Mouse (Mus musculus) thymus, postnatal 36 days (tissue): Measurements from ENCODE around the gene Sobp.
A peak's percentile ranks its signal among the peaks of the same experiment; 100 is the strongest.

Source experiments
- DNase-seq, 2 experiments: peaks; one replicate each; pipeline ENCODE4 v3.0.0; 2022; ENCODE audit warnings: mixed read lengths in 2 of 2

The Sobp gene

DNA sequence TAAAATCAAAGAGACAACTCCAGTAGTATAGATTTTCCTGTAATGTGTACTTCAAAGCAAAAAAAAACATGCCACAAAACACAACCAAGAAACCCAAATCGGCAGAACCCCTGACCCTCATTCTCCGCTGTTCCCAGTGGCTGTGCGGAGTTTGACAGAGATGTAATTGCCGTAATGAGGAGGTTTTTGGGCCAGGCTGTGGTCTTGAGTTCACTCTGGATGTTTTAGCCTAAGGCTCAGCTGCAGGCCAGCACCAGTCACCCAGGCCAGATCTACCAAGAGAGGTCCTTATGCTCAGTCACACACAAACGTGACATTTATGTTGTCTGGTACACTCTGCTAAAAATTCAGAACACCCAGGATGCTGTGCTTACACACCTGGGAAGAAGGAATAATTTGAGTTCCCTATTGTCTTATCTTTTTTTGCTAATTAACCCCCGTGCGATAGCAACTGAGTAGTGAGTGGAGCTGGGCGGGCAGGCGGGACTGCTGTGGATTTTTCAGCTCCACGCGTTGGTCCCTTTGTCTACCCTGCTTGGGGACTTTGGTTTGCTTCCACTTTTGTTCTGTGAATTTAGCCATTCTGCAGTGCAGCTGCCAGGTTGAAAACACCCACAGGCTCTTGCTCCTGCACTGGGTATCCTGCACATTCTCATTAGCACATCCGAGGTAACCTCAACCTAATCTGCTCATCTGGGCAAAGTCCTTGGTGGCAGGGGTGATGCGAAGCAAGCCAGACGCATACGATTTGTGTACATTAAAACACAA, 140.7 kb downstream of the Sobp start:
- DNase-seq: no peak

DNA sequence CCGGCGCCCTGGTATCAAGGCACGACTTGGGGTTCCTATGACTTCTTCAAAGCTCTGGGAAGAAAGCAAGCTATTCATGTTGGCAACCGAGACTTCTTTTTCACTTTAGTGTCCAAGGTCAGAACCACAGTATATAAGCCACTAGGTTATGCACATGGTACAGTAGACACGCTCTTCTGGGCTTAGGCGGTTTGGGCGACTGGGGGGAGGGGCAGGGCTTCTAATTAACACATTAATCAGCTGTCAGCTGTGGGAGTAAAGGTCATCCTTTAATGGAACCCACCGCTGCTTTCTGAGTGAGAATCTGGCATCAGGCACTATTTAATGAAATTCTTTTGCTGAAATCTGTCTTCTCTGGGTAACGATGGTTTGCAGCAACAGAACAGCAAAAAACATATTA, 147.3 kb downstream of the Sobp start:
- DNase-seq: no peak

DNA sequence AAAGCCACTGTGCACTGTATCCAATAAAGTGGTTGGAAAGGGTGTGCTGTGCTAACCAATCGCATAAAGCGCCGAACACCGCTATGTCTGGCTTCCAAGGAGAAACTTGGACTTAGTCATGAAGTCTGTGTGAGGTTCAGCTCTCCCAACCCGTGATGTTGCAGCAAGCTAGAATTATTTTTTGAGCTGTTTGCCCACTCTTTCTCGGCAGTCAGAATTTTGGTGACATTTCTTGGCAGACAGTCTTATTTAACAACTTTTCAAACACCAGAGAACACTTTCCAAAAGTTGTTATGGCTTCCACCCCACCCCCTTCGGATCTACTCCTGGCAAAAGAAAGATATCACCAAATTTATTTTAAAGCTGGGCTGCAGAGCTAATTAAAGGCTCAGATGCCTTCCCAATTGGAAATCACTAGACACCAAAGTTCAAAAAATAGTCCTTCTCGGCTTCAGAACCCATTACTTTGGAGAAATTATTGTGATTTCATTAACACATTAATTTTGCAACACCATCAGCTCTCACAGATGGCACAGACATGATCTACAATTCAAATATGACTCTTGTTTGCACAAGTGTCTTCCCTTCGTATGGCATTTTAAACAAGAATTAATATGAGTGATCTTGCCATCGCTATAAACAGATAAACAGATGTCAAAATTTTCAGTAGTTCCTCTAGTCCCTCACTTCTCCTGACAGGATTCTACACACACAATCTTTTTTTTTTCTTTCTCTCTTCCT, 150.7 kb downstream of the Sobp start:
- no peak for DNase-seq

DNA sequence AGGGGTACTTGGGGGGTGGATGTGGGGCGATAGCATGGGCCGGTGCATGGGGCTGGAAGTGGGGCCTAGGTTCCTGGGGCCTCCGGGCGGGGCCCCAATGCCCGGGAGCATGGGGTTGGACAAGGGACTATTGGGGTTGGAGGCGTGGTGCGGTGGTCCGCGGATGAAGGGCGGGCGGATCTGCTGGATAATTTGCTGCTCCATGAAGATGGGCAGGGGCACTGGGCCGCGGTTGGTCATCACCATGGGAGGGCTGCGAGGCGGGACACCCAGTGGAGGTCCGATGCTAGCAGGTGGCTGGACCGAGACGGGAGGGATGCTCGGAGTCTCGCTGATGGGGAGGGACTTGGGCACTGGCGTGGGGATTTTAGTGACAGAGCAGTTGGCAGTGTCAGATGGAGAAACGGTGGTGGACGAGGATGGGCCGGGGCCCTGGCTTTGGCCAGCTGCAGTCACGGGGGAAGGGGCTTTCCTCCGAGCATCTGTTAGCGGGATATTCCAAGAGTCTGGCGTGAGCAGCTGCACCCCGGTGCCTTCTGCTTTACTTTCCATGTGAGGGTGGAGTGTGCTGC, 152.1 kb downstream of the Sobp start:
- DNase-seq: no peak

DNA sequence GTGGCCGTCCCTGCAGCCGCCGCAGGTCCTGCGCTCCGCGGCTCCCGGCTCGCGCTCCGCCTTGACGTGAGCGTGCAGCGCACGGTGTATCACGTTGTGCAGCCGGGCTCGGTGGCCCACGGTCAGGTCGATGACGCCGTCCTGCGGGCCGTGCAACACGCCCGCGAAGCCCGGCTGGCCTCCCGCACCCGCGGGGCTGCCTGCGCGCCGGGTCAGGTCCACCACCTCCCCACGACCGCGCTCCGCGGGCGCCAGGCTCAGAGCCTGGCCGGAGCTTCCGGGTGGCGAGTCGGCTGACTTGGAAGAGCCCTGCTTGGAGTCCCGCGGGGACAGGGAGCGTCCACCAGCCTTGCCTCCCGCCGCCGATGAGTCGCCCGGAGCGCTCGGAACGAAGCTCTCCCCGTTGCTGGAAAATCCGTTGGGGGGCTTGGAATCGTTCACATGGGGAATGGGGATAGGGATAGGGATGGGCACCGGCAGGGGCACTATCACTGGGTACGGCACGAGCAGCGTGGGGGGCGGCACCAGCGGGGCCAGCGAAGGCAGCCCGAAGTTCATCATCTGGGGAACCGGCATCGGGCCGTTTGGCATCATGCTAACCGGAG, 152.7 kb downstream of the Sobp start:
- no peak for DNase-seq

DNA sequence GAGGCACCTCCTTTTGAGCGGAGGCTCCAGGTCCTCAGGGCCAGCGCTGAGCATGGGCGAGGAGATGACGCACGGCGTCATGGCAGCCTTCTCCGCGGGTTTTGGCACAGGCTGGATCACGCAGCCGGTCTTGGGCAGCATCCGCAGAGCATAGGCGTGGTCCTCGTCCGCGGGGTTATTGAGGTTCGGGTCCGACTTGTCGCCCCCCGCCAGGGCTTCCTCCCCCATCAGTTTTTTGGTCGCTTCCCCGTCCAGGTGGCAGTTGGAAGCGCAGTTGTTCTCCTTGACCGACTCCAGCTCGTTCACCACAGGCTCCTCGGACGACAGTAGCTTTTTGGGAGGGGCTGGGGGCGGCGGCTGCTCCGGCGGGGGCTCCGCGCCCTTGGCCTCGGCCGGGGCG, 153.3 kb downstream of the Sobp start:
- DNase-seq: peak in 1 of 2 experiments; percentile 4

DNA sequence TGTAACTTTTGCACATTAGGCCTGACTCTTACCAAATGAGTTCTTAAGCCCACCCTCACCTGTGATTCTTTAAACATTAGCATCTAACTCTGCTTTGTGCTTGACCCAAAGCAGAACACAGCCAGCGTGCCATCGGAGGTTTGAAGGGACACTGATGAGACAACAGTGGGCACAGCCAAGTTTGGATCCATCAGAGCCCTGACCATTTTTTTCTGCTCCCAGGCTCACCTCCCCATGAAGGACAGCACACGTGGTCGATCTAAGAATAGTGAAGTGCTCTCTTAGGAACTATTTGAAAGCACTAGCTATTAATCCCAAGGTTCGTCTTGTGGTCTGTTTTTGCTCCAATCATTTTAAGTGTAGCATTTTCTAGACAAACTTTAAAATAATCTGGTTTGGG, 159.5 kb downstream of the Sobp start:
- DNase-seq: no peak

DNA sequence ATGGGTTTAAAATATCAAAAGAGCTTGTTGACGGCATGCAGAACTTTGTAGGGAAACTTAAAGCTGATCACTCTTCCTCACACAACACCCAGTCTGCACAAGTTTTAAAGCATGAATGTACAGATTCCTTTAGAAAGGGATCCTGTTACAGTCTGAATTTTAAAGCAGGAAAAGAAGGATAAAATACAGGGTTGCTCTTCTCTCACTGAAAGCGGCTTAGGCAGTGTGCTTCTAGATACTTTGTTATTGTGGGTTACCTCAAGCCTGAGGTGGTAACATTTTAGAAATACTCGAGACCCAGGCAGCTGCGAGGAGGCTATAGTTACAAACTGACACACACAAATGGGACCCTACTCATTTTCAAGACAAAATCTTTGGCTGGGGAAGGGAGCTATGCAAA, 160.0 kb downstream of the Sobp start:
- no peak for DNase-seq

DNA sequence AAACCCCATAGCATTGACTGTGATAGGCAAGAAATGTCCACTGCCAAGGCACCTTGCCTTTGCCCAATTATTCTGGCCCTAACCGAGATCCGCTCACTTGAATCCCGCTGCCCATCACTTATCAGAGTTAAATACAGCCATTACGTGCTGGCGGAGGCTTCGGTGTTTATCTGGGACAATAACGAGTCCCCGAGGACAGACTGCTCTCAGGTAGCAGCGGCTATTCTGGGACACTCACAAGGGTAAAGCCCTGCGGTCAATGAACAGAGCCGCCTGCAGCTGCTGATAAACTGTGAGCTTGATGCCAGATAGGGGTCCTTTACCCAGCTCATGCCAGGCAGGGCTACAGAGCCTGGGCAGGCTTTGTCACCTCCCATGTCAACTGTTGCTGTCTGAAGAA, 166.2 kb downstream of the Sobp start:
- no peak for DNase-seq

DNA sequence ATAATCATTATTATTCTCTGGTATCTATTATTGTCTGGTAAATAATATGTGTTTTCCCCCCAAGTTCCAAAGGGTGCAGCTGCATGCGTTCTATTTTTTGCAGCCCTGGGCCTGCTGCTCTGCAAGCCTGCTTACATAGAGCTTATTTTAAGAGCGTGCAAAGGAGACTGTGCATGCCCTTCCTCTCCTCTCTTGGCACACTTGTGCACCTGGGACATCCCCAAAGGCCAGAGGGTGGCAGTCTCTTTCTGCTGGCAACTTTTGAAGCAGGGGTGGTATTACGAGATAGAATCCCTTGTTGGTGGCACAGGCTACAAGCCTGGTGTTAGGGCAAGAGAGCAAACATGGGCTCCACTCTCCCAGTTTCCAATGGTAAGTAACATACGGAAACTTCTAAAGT, 167.8 kb downstream of the Sobp start:
- no peak for DNase-seq

DNA sequence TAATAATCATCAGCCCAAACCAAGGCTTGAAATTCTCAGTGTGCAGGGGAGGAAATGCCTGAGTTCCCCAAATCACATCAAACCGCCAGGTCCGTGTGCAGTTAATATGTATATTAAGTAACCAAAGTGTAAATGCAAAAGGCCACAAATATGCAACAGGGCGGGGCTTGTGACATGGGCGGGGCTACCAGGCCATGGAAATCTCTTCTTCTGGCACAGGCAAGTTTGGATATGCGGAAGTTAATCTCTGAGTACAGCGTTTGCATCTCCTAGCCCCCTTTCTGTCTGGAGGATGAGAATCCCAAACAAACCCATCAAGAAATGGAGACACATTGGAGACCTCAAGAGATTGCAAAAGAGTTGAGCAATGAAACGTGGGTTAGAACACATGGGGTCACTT, 168.7 kb downstream of the Sobp start:
- DNase-seq: no peak

DNA sequence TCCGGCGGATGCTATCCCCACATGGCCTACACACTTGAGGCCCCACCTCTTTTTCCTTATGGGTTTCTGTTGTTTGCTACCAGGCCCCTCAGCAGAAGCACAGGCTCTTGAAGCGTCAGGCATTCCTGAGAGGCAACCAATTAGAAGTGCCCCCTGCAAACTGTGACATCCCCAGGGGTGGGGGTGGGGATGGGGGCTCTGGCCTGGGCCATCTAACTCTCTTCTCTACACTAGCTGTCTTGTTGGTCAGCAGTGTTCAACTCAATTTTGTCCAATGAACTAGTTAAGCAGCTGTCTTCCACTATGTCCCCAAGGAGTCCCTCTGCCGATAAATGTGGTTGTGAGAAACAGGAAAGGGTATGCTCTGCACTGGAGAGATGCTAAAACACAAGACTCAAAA, 169.3 kb downstream of the Sobp start:
- no peak for DNase-seq

DNA sequence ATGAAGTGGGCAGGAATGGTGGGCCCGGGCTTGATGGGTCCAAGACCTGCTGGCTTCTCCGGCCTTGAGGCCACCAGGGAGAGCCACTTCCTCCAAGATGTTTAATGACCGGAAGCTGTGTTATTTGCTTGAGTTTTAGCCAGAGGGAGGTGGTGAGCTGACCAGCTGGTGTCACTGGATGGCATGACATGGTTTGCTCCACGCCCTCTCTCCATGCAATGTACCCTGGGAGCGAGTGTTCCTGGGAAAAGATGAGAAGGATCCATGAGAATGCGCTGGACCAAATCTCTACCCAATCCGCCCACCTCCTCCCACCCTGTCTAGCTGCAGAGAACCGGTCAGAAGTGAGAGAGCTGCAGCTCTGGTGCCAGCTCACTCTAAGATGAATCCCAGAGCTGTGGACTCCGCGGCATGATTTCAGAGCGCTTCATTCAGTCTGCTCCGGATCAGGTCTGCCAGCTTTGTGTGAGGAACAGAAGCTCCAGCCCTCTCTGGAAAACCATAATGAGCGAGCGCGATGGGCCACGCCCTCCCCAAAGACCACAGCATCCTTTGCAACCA, 170.1 kb downstream of the Sobp start:
- no peak for DNase-seq

DNA sequence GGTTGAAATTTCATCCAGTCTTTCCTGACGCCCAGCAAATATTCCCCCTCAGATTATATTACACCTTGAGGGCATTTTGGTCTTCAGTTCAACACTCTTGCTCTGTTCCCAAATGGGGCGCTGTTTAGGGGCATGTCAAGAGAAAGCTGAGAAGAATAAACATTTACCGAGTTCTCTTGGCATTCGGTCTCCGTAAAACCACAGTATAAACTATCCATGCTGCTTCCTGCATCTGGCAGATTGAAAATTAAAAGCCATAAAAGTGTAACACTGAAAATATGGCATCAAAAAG, 170.9 kb downstream of the Sobp start:
- DNase-seq: no peak

DNA sequence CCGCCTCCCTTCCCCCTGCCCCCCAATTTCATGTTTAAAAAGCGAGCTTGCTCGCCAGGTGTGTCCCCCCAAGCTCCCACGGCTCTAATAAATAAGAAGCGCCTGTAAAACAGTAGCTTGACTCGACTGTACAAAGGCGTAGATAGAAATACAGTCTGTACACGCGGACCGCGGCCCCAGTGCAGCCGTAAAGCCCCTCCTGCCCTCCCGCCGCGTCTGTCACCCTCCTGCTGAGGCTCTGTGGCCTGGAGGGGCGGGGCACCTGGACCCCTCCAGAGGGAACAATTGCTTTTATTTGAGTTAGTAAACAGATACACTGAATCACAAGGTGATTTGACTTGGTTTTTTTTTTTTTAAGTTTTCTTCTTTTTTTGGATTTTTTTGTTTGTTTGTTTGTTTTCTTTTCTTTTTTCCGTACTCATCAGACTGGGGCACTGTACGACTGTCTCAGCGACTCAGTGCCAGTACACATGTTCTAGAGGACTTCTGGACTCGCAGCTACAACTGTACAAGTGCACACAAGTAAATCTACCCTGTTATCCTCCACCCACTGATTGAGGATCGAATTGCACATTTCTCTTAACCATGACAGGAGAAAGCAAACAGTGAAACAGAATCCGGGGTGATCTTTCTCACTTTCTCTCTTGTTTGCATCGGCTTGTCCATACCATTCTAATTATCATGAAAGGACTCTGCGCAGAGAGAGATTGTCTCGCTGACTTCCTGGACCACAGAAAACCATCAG, 171.4 kb downstream of the Sobp start:
- no peak for DNase-seq

DNA sequence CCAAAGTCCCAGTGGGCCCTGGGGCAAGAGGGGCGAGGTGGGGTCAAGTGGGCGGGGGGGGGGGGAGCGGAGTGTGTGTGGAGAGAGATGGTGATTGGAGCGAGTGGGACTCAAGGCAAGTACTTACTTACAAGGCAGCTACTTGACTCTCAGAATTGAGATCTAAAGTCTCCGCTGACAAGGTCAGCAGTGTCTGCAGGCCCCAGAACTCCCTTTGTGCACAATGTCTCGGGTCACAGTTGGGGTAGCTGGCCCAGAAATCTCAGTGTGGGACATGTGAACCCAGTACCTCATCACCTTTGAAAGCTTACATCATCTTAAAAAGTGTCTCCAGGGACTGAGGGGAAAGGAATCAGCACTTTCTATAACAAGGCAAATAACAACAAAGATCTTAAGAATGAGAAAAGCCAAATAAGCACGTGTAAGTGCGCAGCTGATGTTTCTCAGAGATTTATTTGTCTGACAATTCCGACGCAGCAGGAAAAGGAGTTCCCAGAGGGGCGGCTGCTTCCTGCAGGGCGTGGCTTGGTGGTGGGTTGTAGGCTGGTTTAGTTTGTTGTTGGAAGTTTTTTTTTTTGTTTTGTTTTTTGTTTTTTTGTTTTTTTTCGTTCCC, 172.2 kb downstream of the Sobp start:
- DNase-seq: no peak

DNA sequence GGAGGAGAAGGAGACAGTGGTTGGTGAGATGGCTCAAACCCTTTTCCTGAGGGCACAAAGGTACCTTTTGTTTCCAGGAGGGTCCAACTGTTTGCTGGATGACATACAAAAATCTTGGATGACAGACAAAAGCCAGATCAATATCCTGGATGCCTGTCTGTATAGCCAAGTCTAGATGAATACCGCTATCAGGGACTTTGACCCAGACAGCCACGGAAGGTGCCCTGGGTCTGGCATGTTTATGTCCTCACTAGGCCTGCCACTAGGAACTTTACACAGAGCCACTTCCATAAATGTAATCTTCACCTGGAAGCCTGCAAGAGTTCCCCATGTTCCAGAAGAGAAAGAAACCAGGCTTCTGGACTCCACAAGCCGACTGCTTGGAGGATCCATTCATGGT, 172.9 kb downstream of the Sobp start:
- no peak for DNase-seq

DNA sequence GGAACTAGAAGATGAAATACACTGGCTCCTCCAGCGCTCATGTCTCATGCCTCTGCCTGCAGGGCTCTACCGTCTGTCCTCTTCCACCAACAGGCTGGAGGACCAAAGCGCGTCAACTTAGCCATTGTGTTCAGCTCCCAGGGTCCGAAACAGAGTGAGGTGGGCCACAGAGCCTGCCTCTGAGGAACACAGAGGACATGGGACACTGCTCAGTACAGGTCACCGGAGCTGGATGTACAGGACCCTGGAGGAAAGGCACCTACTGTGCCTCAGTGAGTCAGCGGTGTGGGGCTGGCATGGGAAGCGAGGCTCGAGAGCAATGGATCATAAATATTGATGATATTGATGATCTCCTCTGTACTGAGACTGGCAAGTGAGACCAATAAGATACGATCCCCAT, 175.0 kb downstream of the Sobp start:
- DNase-seq: no peak

DNA sequence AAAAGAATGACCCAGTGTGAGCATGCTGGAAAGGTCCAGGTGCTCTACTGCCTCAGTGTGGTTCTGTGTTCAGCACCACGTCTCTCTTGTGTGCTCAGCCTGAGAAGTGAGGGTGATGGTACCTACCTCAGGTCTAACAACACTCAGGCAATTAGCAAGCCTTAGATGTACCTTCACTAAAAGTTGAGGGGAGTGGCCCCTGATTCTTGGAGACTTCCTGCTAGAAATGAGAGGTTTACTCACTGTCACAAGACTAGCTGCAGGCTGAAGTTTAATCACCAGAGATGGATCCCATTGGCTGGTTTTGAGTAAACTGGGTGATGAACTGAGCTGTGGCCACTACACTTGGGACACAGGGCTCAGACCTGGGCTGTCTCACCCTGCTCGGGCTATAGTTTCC, 177.1 kb downstream of the Sobp start:
- no peak for DNase-seq

DNA sequence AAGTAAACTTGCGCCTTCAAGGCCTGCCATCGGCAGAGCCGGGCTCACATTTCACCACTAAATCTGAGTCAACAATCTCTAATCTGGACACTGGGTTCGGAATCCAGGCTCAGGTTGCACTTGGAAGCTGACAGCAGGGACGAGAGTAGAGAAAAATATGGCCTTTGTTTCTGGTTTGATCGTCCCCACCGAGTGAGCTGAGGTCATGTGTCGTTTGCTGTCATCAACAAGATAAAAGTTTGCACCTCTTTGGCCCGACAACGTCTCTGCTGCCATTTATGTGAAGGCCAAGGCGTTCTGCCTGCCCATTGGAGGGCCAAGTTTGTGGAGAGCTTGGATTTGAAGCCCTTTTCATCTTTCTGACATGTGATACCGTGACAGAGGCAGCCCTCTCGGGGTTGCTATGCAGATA, 178.8 kb downstream of the Sobp start:
- DNase-seq: no peak

DNA sequence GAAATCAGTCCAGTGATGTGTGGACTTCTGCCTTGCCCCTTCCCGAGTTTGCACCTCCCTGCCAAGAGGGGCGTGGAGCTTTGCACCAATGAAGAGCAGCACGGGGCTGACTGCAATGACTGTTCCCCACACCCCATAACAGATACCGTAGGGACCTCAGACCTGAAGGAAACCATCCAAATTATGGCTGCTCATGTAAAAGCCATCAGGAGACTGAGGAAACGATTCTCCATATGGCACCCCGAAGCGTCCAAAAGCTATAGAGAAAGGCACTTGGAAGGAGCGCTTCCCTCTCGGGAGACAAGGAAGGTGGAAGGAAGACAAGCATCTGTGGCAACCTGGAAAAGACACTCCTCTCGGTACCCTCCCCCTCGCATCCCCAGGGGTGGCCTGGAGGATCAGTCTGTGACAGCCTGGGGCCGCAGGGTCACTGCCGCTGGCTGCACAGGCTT, 180.0 kb downstream of the Sobp start:
- no peak for DNase-seq

DNA sequence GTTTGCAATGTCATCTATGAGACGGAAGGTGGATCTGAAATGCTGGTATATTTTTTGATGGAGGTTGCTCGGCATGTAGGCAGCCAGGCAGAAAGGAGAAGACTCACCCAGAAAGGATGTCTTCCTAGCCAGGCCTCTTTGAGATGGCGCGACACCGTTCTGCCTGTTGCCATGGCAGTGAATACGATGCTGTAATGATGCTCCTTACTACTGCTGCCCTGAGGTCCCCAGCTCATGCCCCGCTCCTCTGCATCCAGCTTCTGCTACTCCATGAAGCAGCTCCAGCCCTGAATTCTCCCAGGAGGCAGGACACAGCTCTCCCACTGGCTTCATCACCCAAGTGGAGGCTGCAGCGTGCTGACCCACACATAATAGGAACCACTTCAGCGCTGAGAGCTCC, 183.3 kb downstream of the Sobp start:
- no peak for DNase-seq
